15 mouse cellular contexts compared by ENCODE assay signal in the genomic region with DNA sequence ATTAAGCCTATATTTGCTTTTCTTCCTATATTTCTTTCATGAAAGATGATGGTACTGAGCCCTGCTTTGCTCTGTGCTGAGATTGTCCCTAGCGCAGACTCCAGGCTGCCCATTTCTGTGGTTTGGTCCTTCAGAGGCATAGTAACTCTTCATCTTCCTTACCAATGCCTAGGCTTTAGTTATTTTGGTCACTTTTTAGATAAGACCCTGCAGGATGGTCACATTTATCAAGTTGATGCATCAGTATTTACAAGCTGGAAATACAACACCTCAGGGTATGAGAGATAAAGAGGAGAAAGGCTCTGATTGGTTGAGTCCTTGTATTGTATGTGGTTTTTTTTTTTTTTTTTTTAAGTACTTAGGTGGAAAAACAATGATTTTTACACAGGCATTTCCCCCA. TPM values are rescaled to one million over a fixed set of nuclear protein-coding genes. Genes with fewer than 3 reads are reported as not detected.
A peak's percentile ranks its signal among the peaks of the same experiment; 100 is the strongest.
DNase-seq lines count a peak whose midpoint lies in the region; ATAC-seq and TF ChIP-seq lines count a peak whose summit lies in the region.
"Had no signal": no experiment of that assay in that cellular context is flagged by ENCODE, and none has a peak within 500 bp of the region (broad histone marks: within the 10 kb centered on the region; RNA-seq: fewer than 3 reads in every experiment).

No protein-coding gene starts in this region.

- H3K9me3 ChIP-seq in forebrain, embryonic 15.5 days: no peaks in the 10 kb centered on the region
- H3K9me3 ChIP-seq in midbrain, embryonic 11.5 days (ENCODE audit: control insufficient read depth, low read length): no peaks in the 10 kb centered on the region
- H3K9me3 ChIP-seq: heart, embryonic 10.5 days; limb, embryonic 13.5 days had no signal

- intact Hi-C loops in heart, postnatal 14 days (cut with DNase I): no loop called here

- H3K36me3 ChIP-seq in forebrain, embryonic 15.5 days: no peaks in the 10 kb centered on the region
- peaks cover 18% of the 10 kb centered on the region for H3K36me3 ChIP-seq in midbrain, embryonic 11.5 days (ENCODE audit: control insufficient read depth, insufficient read depth, low read length)
- H3K36me3 ChIP-seq: heart, embryonic 10.5 days; limb, embryonic 13.5 days had no signal

- no peak for TF ChIP-seq POLR2A in brain, embryonic 14.5 days (IDR thresholded peaks at IDR 0.05; ENCODE audit: borderline replicate concordance, extremely low read depth, insufficient read depth, insufficient read length, poor library complexity, severe bottlenecking)
- no peak for TF ChIP-seq POLR2A in cortical plate, adult 2 months (IDR thresholded peaks at IDR 0.05; ENCODE audit: extremely low read depth, insufficient read depth, low read length)

- peak overlapping the region; percentile 63 for H3K9ac ChIP-seq in forebrain, embryonic 15.5 days (replicated peaks)
- peak overlapping the region; percentile 72 for H3K9ac ChIP-seq in midbrain, embryonic 11.5 days (ENCODE audit: low read length)
- H3K9ac ChIP-seq: limb, embryonic 13.5 days had no signal

- no peak overlapping the region for H3K27ac ChIP-seq in cortical plate, adult 2 months (ENCODE audit: insufficient read depth, low read length)
- peak overlapping the region; percentile 64 for H3K27ac ChIP-seq in forebrain, embryonic 15.5 days (replicated peaks)
- no peak overlapping the region; the same call in 1 of the 2 replicates for H3K27ac ChIP-seq in midbrain, embryonic 11.5 days (ENCODE audit: low read depth, low read length)
- H3K27ac ChIP-seq: heart, embryonic 10.5 days; limb, embryonic 13.5 days had no signal

- WGBS in forebrain, embryonic 15.5 days: 11% methylated on average over 1 of the region's 1 CpGs
- 11% methylated on average over 1 of the region's 1 CpGs for WGBS in midbrain, embryonic 11.5 days

- no peaks in the 10 kb centered on the region; the same call in 1 of the 2 replicates for H3K4me1 ChIP-seq in cortical plate, adult 2 months (ENCODE audit: control insufficient read depth, insufficient read depth, low read length)
- H3K4me1 ChIP-seq in forebrain, embryonic 15.5 days: peaks cover 28% of the 10 kb centered on the region
- peaks cover 36% of the 10 kb centered on the region for H3K4me1 ChIP-seq in midbrain, embryonic 11.5 days (ENCODE audit: control insufficient read depth, insufficient read depth, low read length)

- ATAC-seq in forebrain, embryonic 15.5 days (replicated peaks): no peak
- ATAC-seq in midbrain, embryonic 11.5 days (ENCODE audit: low FRiP score): no peak

- DNase-seq in brain, embryonic 14.5 days (ENCODE audit: low read depth): peak; percentile 61
- DNase-seq in midbrain, embryonic 11.5 days (ENCODE audit: low spot score, missing footprints): peak; percentile 90
- DNase-seq in heart, postnatal 14 days: no peak
- no peak for DNase-seq in spleen, adult 12 weeks (ENCODE audit: low spot score)
- no peak for DNase-seq in cerebellum, adult 9-11 months
- DNase-seq: cerebellum, adult 8-10 months; gastrocnemius, postnatal 10 days; lung, adult 18-20 months; spleen, adult 18-20 months had no signal

- H3K4me2 ChIP-seq in forebrain, embryonic 15.5 days (replicated peaks): peak overlapping the region; percentile 61
- H3K4me2 ChIP-seq in midbrain, embryonic 11.5 days: peak overlapping the region; percentile 65
- H3K4me2 ChIP-seq: limb, embryonic 13.5 days had no signal

- peak overlapping the region; percentile 93 for H3K4me3 ChIP-seq in cortical plate, adult 2 months (ENCODE audit: insufficient read depth, low read length)
- peak overlapping the region; percentile 94 for H3K4me3 ChIP-seq in forebrain, embryonic 15.5 days
- peak overlapping the region; percentile 100 for H3K4me3 ChIP-seq in midbrain, embryonic 11.5 days (ENCODE audit: low read depth, low read length)
- H3K4me3 ChIP-seq: erythroblast, embryonic 14.5 days; heart, embryonic 10.5 days; limb, embryonic 13.5 days; megakaryocyte, embryonic 14.5 days had no signal

- no peaks in the 10 kb centered on the region for H3K27me3 ChIP-seq in forebrain, embryonic 15.5 days
- no peaks in the 10 kb centered on the region for H3K27me3 ChIP-seq in midbrain, embryonic 11.5 days (ENCODE audit: control insufficient read depth, insufficient read depth, low read length)

- no peak for TF ChIP-seq CTCF in brain, embryonic 14.5 days (IDR thresholded peaks at IDR 0.05; ENCODE audit: borderline replicate concordance, extremely low read depth, insufficient read depth, insufficient read length)
- TF ChIP-seq CTCF in cortical plate, adult 2 months (IDR thresholded peaks at IDR 0.05; ENCODE audit: extremely low read depth, insufficient read depth, low read length): no peak

RNA-seq across cellular contexts. Expression of a gene that starts 5.2 kb away (rescaled TPM):
- 58.3 and 64.7 TPM in 2 replicates for polyA plus RNA-seq in brain, embryonic 14.5 days (2012; rRNA removed)
- polyA plus RNA-seq in cortical plate, adult 2 months (2012; rRNA removed): 37.5 and 39.1 TPM in 2 replicates
- 49.1 and 52.0 TPM in 2 replicates for polyA plus RNA-seq in forebrain, embryonic 15.5 days (2015; fragmentation: Nextera tagmentation; extraction: Ambion mirVana)
- 26.3 and 27.9 TPM in 2 replicates for polyA plus RNA-seq in midbrain, embryonic 11.5 days (2014; fragmentation: Nextera tagmentation; extraction: Ambion mirVana)
- total RNA-seq in heart, postnatal 14 days (2021): not detected
- polyA plus RNA-seq: erythroblast, embryonic 14.5 days had no signal

Comparison
In these comparisons a context has a peak if more than half of its experiments do, and no peak if none do; other contexts are left out.
1. DNase-seq: peak in brain, embryonic 14.5 days (single experiment) and midbrain, embryonic 11.5 days (single experiment); none in heart, postnatal 14 days (0 of 2), spleen, adult 12 weeks (single experiment) and cerebellum, adult 9-11 months (single experiment).
2. Peak in every context shown above with its lines, with median percentiles within 50 percentile points of each other: H3K4me3 ChIP-seq.